Mouse (Mus musculus) cerebellum, adult 9-10 months (tissue): ENCODE data around the gene Gif.

Experiments
- DNase-seq: peaks from one replicate; pipeline ENCODE4 v3.0.0; 2022

Gene Gif

DNA sequence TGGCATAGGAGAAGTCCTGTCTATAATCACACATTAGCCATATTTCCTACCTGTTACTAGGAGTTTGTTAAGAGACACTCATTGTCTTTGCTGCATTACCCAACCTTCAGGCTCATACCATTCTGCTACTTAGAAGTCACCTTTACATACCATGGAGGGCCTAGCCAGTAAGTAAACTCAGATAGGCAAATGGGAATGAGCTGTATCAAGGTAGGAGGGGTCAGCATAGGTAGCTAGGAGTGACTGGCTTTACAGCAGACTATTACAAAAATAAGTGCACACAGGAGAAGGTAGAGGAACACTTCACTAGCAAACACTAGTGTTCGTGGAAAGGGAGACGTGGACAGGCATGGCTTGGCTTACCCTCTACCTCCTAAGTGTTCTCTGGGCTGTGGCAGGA lies at the start of gene Gif:
TSS of gene Gif (plus strand) at position 257 of the 400 bp plus-strand sequence.
- no peak for DNase-seq

GRCm38 (mm10) chr19:11698342-11698741 lies 49.0 kb upstream of the Gif start:
- no peak for DNase-seq

GRCm38 (mm10) chr19:11712451-11712850 lies 34.9 kb upstream of the Gif start:
- DNase-seq = no peak

- no peak for DNase-seq
These were observed 27.3 kb upstream of the Gif start for GRCm38 (mm10) chr19:11720071-11720470.

GRCm38 (mm10) chr19:11723870-11724269 lies 23.5 kb upstream of the Gif start:
- DNase-seq = no peak

DNA sequence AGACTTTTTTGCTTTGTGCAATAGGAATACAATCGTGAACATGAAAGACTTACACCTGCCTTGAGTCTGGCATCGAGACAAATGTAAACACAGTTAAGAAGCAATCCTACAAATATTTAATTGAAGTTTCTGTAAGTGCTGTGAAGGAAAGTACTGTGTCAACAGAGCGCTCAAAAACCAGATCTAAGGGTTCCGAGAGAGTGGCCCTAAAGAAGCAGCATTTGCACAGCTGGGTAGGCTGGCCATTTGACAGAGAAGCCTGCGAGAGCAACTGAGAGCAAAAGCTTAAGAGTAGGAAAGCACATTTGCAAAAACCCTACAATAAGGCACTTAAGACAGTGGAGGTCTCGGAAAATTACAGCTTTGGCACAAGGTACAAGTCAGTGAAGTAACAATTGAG lies 23.1 kb upstream of the Gif start:
- DNase-seq = no peak

DNA sequence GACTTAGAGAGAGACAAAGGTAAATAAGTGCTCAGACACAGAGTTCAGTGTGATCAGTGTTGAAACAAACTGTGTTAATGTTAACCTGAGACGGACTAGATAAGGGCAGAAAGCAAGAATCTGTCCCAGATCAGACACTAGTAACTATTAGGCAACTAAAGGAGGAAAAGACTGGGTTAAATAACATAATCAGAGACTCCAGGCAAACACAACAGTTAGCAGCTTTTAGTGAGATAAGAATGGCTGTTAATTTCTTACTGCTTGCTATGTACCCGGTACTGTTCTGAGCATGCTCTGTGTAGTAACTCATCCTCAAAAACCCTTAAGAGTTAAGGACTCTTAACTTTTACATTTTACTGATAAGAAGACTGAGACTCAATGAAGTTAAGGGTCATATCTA lies 21.4 kb upstream of the Gif start:
- DNase-seq = no peak

DNA sequence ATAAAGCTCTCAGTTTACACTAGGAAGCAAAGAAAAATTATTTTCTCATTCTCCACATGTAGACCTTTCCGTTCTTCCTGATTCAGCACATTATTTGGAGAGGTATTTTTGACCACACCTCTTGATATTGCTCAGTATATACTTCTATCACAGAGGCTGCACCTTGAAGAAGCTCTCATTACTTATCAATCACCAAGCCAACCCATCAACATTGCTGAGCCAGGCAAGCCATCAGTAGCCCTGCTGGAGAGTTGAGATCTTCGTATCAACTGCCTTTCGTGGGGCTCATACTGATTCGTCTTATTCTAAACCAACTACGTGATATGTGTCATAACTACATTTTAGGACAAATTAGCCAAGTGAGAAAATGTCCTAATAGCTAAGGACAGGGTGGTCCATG lies 20.1 kb upstream of the Gif start:
- no peak for DNase-seq

GRCm38 (mm10) chr19:11730278-11730677 lies 17.1 kb upstream of the Gif start:
- DNase-seq = no peak

- DNase-seq = no peak
These were observed 10.9 kb upstream of the Gif start for GRCm38 (mm10) chr19:11736455-11736854.

- DNase-seq = no peak
These were observed 1.7 kb upstream of the Gif start for GRCm38 (mm10) chr19:11745680-11746079.

DNA sequence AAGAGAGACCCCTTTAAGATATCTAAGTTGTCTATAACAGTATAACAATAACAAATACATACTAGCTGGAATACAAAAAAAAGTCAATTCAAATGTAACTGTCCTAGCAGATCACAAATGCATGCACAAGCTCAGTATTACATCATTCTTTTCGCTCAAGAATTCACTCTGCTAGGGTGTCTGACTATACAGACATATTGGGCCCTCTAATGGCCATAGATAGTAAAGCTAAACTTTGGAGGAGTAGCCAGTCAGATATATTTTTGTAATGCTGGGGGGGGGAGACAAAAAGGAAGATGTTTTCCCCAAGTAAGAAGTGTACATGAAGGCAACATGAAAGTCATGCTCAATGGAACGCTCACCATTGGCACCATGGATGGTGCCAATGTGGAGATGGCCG lies 17.7 kb downstream of the Gif start:
- DNase-seq = no peak

DNA sequence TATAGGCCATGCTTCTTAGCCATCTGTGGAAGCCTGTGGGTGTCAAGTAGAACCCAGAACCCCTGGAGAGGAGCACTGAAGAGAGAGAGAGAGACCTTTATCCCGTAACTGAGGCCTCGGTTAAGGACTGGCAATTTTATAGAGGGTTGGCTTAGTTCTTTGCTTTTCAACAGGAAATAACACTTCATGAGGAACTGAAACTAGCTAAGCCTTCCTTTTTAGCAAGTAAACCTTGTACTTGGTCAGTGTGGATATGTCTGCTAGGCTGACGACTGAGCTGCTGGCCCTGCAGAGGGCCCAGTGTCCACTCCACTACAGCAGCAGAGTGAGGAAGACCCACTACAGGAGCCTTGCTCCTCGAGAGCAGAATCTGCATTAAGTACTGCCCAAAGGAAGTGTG lies 19.1 kb downstream of the Gif start:
- no peak for DNase-seq

GRCm38 (mm10) chr19:11768163-11768562 lies 20.8 kb downstream of the Gif start:
- no peak for DNase-seq

- no peak for DNase-seq
These were observed 22.0 kb downstream of the Gif start for GRCm38 (mm10) chr19:11769257-11769920.

GRCm38 (mm10) chr19:11770205-11770892 lies 23.0 kb downstream of the Gif start, which contains the start of gene Mrpl16:
Gene Mrpl16 (plus strand): TSS chr19:11770391.
- peak; percentile 95 for DNase-seq

- peak; percentile 67 for DNase-seq
These were observed 30.0 kb downstream of the Gif start for GRCm38 (mm10) chr19:11777191-11777865.

- no peak for DNase-seq
These were observed 38.2 kb downstream of the Gif start for GRCm38 (mm10) chr19:11785409-11786154.

GRCm38 (mm10) chr19:11787826-11788225 lies 40.5 kb downstream of the Gif start:
- no peak for DNase-seq

DNA sequence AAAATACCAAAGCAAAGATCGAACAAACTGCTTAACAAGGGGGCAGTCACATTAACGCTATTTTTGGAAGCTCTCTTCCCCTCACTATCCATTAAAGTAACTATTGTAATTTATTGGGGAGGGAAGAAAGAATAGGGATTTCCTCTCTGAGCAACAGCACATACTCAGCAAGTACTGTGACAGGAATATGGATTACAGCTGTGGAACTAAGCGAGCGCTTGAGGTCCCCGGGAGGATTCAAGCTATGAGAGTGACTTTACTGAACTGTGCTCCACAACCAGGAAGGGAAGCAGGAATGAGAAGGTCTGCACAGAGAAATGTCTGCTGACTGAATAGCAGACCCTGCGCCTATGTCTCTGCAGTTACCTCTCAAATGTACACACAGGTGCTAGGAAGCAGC lies 41.5 kb downstream of the Gif start:
- DNase-seq = no peak

DNA sequence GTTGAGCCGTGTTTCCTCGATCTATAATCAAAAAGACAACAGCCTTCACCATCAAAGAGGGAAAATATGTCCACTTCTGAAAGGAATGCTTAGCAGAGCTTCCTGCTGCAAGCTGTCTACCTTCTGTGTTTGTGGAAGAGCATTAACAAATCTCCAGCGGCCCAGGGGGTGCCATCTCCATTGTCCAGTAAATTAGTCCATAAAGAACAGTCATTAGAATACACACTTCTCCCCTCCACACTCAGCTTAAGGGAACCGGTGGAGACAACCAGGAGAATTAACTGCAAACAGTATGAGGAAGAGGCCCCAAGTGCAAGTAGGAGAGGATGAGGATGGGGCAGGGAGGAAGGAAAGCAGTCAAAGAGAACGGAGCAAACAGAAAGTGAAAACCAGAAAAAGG lies 44.5 kb downstream of the Gif start:
- DNase-seq = no peak

GRCm38 (mm10) chr19:11793741-11794359 lies 46.5 kb downstream of the Gif start:
- no peak for DNase-seq

DNA sequence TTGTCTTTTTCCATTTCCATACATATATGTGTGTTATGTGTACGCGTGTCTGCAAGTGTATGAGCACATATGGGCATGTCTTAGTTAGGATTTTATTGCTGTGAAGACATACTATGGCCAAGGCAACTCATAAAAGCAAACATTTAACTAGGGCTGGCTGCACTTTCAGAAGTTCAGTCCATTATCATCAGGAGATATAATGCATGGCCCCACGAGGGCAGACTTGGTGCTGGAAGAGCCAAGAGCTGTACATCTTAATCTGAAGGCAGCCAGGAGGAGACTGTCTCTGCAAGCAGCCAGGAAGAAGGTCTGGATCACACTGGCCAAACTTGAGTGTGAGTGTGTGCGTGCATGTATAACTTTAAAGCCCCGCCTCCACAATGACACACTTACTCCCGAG lies 47.1 kb downstream of the Gif start:
- DNase-seq = no peak
